Mouse (Mus musculus) inflammation-experienced regulatory T-cells, adult 16 weeks (primary cell): ENCODE results near the gene Olfr1178. TPM values are rescaled to one million over a fixed set of nuclear protein-coding genes. Genes with fewer than 3 reads are reported as not detected.

ENCODE experiments used
- polyA plus RNA-seq: library from polyadenylated mRNA; unstranded; fragments of 100-300 nt; shearing (Covaris generic); gene quantifications from one replicate; pipeline ENCODE4 v1.2.1, GENCODE M21; 2017

The Olfr1178 gene
- polyA plus RNA-seq = not detected

DNA sequence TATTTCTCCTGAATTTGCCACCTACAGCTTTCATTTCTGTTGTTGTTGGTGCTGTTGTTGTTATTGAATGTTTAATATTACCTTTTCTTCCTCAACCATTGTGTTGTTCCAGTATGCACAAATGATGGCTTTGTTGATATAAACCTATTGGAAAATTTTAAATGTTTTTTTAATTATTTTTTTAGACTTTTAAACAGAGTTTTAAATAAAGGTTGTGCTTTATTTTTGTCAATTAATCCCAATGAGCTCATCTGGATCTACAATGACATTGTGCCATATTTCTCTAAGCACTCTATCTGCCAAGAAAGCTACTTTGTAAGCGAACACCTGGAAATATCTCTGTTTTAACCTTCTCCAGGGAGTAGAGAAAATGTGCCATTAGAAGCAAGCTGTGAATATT lies at the start of gene Olfr1178:
TSS of gene Olfr1178 (plus strand) at position 301 of the 400 bp plus-strand sequence.

DNA sequence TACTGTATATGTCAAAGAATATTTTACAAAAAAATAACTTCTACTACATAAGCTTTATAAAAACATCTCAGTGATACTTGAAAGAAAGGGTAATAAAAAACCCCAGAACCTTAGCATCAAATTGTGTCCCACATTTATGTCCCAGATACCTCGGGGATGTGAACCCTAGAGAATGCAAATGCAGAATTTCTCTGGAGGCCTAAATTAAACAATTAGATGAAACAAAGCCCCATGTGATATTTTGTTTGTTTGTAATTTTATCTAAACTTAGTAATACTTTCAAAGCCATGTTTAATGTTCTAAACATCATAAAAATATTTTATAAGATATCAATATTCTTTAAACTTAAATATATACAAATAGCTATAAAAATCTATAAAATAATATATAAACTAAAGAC lies 40.5 kb upstream of the Olfr1178 start, which contains the start of gene Olfr1177-ps:
TSS of gene Olfr1177-ps (minus strand) at position 101 of the 400 bp plus-strand sequence.

DNA sequence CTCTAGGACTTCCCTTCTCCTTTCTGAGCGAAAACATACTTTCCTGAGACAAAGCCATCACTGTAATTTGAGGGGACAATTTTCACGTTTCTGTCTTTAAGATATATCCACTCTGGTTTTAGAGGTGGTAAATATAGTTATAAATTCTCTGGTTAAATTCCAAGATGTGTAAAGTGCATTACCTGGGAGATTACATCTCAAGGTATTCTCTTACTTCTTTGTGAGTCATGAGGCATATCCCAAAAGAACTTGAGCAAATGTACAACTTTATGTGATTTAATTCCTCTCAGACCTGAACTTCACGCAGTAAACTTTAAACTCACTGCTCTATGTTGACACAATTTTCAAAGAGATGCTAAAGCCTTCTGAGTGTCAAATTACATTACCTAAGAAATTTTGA lies 19.5 kb downstream of the Olfr1178 start, which contains the start of gene Olfr1179:
TSS of gene Olfr1179 (minus strand) at position 101 of the 400 bp plus-strand sequence.

DNA sequence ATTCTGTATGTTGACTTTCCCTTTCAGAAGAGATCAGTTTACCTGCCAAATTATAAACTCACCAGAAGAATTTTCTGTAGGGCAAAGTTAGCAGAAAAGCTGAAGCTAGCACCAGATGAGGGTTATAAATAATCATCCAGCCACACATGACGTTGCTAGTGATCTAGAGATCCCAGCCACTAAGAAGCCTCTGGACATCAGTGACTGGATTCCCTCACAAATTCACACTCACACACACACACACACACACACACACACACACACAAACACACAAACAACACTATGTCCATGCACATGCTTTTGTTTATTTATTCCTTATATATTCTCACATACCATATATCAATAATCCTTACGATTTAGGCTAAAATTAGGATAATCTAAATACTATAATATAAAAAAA lies 32.2 kb downstream of the Olfr1178 start, which contains the start of gene Olfr1180:
TSS of gene Olfr1180 (minus strand) at position 101 of the 400 bp plus-strand sequence.

DNA sequence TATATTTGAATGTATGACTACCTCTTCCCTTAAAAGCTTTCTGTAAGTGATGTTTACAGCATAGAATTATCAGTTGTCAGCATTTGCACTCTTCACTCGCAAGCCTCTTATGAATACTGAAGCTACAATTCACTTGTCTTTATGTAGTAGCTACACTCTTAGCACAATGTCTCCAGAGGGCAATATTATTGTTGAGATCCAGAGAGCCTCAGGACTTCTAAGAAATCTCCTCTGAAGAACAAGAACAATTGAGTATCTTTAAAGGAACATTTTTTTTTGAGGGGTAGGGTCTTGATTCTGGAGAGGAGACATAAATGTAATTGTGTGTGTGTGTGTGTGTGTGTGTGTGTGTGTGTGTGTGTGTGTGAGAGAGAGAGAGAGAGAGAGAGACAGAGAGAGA lies 39.2 kb downstream of the Olfr1178 start, which contains the start of gene Olfr1181:
TSS of gene Olfr1181 (minus strand) at position 101 of the 400 bp plus-strand sequence.

DNA sequence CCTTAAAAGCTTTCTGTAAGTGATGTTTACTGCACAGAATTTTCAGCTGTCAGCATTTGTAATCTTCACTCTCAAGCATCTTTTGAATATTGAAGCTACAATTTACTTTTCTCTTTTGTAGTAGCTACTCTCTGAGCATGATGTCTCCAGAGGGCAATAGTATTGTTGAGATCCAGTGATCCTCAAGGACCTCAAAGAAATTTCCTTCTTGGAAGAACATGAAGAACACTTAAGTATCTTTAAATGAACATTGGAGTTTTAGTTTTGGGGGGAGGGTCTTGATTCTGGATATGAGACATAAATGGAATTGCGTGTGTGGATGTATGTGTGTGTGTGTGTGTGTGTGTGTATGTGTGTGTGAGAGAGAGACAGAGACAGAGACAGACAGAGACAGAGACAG lies 62.2 kb downstream of the Olfr1178 start, which contains the start of gene Gm13757:
TSS of gene Gm13757 (minus strand) at position 101 of the 400 bp plus-strand sequence.

Other genes starting within 250 kb of the Olfr1178 start
- not detected for gene Olfr1167, start 231.9 kb upstream of the Olfr1178 start, polyA plus RNA-seq
- not detected for gene Olfr1168, start 205.2 kb upstream of the Olfr1178 start, polyA plus RNA-seq
- not detected for gene Olfr1170, start 158.7 kb upstream of the Olfr1178 start, polyA plus RNA-seq
- not detected for gene Olfr1173, start 107.2 kb upstream of the Olfr1178 start, polyA plus RNA-seq
- not detected for gene Olfr1174-ps, start 71.9 kb upstream of the Olfr1178 start, polyA plus RNA-seq
- gene Olfr1175-ps, start 59.8 kb upstream of the Olfr1178 start, polyA plus RNA-seq = not detected
- gene Olfr1176, start 50.3 kb upstream of the Olfr1178 start, polyA plus RNA-seq = not detected
- gene Olfr1177-ps, start 40.6 kb upstream of the Olfr1178 start, polyA plus RNA-seq = not detected
- gene Olfr1179, start 19.4 kb downstream of the Olfr1178 start, polyA plus RNA-seq = not detected
- not detected for gene Olfr1180, start 32.1 kb downstream of the Olfr1178 start, polyA plus RNA-seq
- 0.07 TPM for gene Olfr1181, start 39.1 kb downstream of the Olfr1178 start, polyA plus RNA-seq
- not detected for gene Gm13757, start 62.1 kb downstream of the Olfr1178 start, polyA plus RNA-seq
- not detected for gene Olfr1183, start 67.8 kb downstream of the Olfr1178 start, polyA plus RNA-seq
- not detected for gene Olfr1184, start 96.5 kb downstream of the Olfr1178 start, polyA plus RNA-seq
- not detected for gene Olfr1185-ps1, start 106.3 kb downstream of the Olfr1178 start, polyA plus RNA-seq
- not detected for gene Olfr1186, start 131.5 kb downstream of the Olfr1178 start, polyA plus RNA-seq
- not detected for gene Olfr1188, start 169.9 kb downstream of the Olfr1178 start, polyA plus RNA-seq
- not detected for gene Olfr1189, start 199.4 kb downstream of the Olfr1178 start, polyA plus RNA-seq